ENCODE assay signal across 9 mouse cellular contexts in genomic region chr4:40701796-40702195, GRCm38 (mm10). TPM values are rescaled to one million over a fixed set of nuclear protein-coding genes. Genes with fewer than 3 reads are reported as not detected.
DNase-seq lines count a peak whose midpoint lies in the region; ATAC-seq and TF ChIP-seq lines count a peak whose summit lies in the region.
"Had no signal": no experiment of that assay in that cellular context is flagged by ENCODE, and none has a peak within 500 bp of the region (broad histone marks: within the 10 kb centered on the region; RNA-seq: fewer than 3 reads in every experiment).

No protein-coding gene starts in this region.

- H3K27ac ChIP-seq in liver, adult 2 months (replicated peaks; ENCODE audit: insufficient read depth, low read depth, low read length) = peak overlapping the region; percentile 92
- peak overlapping the region; percentile 94; the same call in 1 of the 2 replicates for H3K27ac ChIP-seq in forebrain, embryonic 10.5 days
- H3K27ac ChIP-seq in limb, embryonic 13.5 days = no peak overlapping the region
- peak overlapping the region; percentile 92 for H3K27ac ChIP-seq in small intestine, adult 2 months (ENCODE audit: insufficient read depth, low read depth, low read length)

- no peak for TF ChIP-seq POLR2A in liver, adult 2 months (IDR thresholded peaks at IDR 0.05; ENCODE audit: extremely low read depth, insufficient read depth, low read length)
- no peak for TF ChIP-seq POLR2A in small intestine, adult 2 months (IDR thresholded peaks at IDR 0.05; ENCODE audit: low read depth, low read length)

- no peak for ATAC-seq in limb, embryonic 13.5 days (ENCODE audit: low FRiP score, low read depth)

- H3K4me1 ChIP-seq in liver, adult 2 months (ENCODE audit: control insufficient read depth, insufficient read depth, low read length) = peaks cover 33% of the 10 kb centered on the region
- H3K4me1 ChIP-seq in forebrain, embryonic 10.5 days = peaks cover 28% of the 10 kb centered on the region
- peaks cover 19% of the 10 kb centered on the region for H3K4me1 ChIP-seq in limb, embryonic 13.5 days
- H3K4me1 ChIP-seq in small intestine, adult 2 months (ENCODE audit: control insufficient read depth, insufficient read depth, insufficient read length, low read length) = peaks cover 22% of the 10 kb centered on the region; the same call in 1 of the 2 replicates

- H3K9me3 ChIP-seq in forebrain, embryonic 10.5 days = no peaks in the 10 kb centered on the region
- no peaks in the 10 kb centered on the region for H3K9me3 ChIP-seq in limb, embryonic 13.5 days

- H3K4me3 ChIP-seq in liver, adult 2 months (ENCODE audit: insufficient read depth, low read depth, low read length) = peak overlapping the region; percentile 75; the same call in 1 of the 2 replicates
- peak overlapping the region; percentile 70 for H3K4me3 ChIP-seq in forebrain, embryonic 10.5 days
- H3K4me3 ChIP-seq in limb, embryonic 13.5 days = peak overlapping the region; percentile 64
- H3K4me3 ChIP-seq in small intestine, adult 2 months (ENCODE audit: low read depth, low read length) = no peak overlapping the region

- WGBS in liver, adult 2 months = 21% methylated on average over 3 of the region's 3 CpGs
- WGBS in forebrain, embryonic 10.5 days = 88% methylated on average over 3 of the region's 3 CpGs
- WGBS in limb, embryonic 13.5 days = 87% methylated on average over 3 of the region's 3 CpGs
- WGBS in small intestine, adult 2 months = 38% methylated on average over 3 of the region's 3 CpGs

- H3K27me3 ChIP-seq in liver, adult 2 months (ENCODE audit: control insufficient read depth, insufficient read depth, low read length) = no peaks in the 10 kb centered on the region
- H3K27me3 ChIP-seq in forebrain, embryonic 10.5 days (ENCODE audit: poor library complexity, severe bottlenecking) = no peaks in the 10 kb centered on the region
- no peaks in the 10 kb centered on the region for H3K27me3 ChIP-seq in limb, embryonic 13.5 days
- no peaks in the 10 kb centered on the region for H3K27me3 ChIP-seq in small intestine, adult 2 months (ENCODE audit: control insufficient read depth, insufficient read depth, low read length)

- no peaks in the 10 kb centered on the region; the same call in 1 of the 2 replicates for H3K36me3 ChIP-seq in liver, adult 2 months (ENCODE audit: control insufficient read depth, insufficient read depth, low read length)
- peaks cover under 1% of the 10 kb centered on the region for H3K36me3 ChIP-seq in forebrain, embryonic 10.5 days (replicated peaks)
- peaks cover 4% of the 10 kb centered on the region for H3K36me3 ChIP-seq in limb, embryonic 13.5 days
- 0 out of 2 replicates have a peak, but pooled peaks cover under 1% of the 10 kb centered on the region for H3K36me3 ChIP-seq in small intestine, adult 2 months (ENCODE audit: control insufficient read depth, insufficient read depth, low read length)

- H3K4me2 ChIP-seq in limb, embryonic 13.5 days (replicated peaks) = peak overlapping the region; percentile 82

- DNase-seq in liver, adult 2 months (ENCODE audit: extremely low read depth, low read depth, low spot score) = peak; percentile 72
- DNase-seq in liver = no peak
- no peak for DNase-seq in forebrain, embryonic 10.5 days (ENCODE audit: extremely low spot score, low spot score)
- no peak for DNase-seq in right cerebral cortex, postnatal 4 days
- no peak for DNase-seq in layer of hippocampus, adult 9-10 months (ENCODE audit: low spot score)
- DNase-seq in cerebellum, postnatal 14 days = no peak
- DNase-seq: right cerebral cortex, postnatal 25 days had no signal

- no peak overlapping the region for H3K9ac ChIP-seq in liver, adult 2 months (ENCODE audit: low read depth, low read length)
- H3K9ac ChIP-seq in limb, embryonic 13.5 days = no peak overlapping the region

- no peak for TF ChIP-seq CTCF in liver, adult 2 months (IDR thresholded peaks at IDR 0.05; ENCODE audit: low read depth, low read length)
- TF ChIP-seq CTCF in small intestine, adult 2 months (IDR thresholded peaks at IDR 0.05; ENCODE audit: extremely low read depth, insufficient read length, insufficient replicate concordance, low read depth, low read length) = no peak

- no peaks in the 10 kb centered on the region for H3K79me2 ChIP-seq in liver, adult 2 months (ENCODE audit: control insufficient read depth, insufficient read depth, low read length)

RNA-seq across cellular contexts. Expression of gene Aptx, which starts 1.2 kb away (rescaled TPM):
- 6.2 and 7.2 TPM in 2 replicates for total RNA-seq in liver, adult 2 months (2014; rRNA removed)
- polyA plus RNA-seq in liver, adult 2 months (2012; rRNA removed) = 3.4 and 4.8 TPM in 2 replicates
- 34.6 and 36.3 TPM in 2 replicates for polyA plus RNA-seq in forebrain, embryonic 10.5 days (2016; fragmentation: Nextera tagmentation; extraction: Ambion mirVana)
- 35.2 and 36.2 TPM in 2 replicates for polyA plus RNA-seq in limb, embryonic 13.5 days (2015; fragmentation: Nextera tagmentation; extraction: Ambion mirVana)
- polyA plus RNA-seq in small intestine, adult 2 months (2012; rRNA removed) = 1.4 and 2.9 TPM in 2 replicates

RNA-seq across cellular contexts. Expression of gene Dnaja1, which starts 20.2 kb away (rescaled TPM):
- total RNA-seq in liver, adult 2 months (2014; rRNA removed) = 85.2 and 135 TPM in 2 replicates
- 9.1 and 11.5 TPM in 2 replicates for polyA plus RNA-seq in liver, adult 2 months (2012; rRNA removed)
- 570 and 635 TPM in 2 replicates for polyA plus RNA-seq in forebrain, embryonic 10.5 days (2016; fragmentation: Nextera tagmentation; extraction: Ambion mirVana)
- polyA plus RNA-seq in limb, embryonic 13.5 days (2015; fragmentation: Nextera tagmentation; extraction: Ambion mirVana) = 449 and 469 TPM in 2 replicates
- polyA plus RNA-seq in small intestine, adult 2 months (2012; rRNA removed) = 0.66 and 1.6 TPM in 2 replicates

RNA-seq across cellular contexts. Expression of gene Smu1, which starts 55.9 kb away (rescaled TPM):
- 53.0 and 58.3 TPM in 2 replicates for total RNA-seq in liver, adult 2 months (2014; rRNA removed)
- polyA plus RNA-seq in liver, adult 2 months (2012; rRNA removed) = 16.2 TPM in 2 replicates
- polyA plus RNA-seq in forebrain, embryonic 10.5 days (2016; fragmentation: Nextera tagmentation; extraction: Ambion mirVana) = 196 and 198 TPM in 2 replicates
- polyA plus RNA-seq in limb, embryonic 13.5 days (2015; fragmentation: Nextera tagmentation; extraction: Ambion mirVana) = 160 TPM in 2 replicates
- polyA plus RNA-seq in small intestine, adult 2 months (2012; rRNA removed) = 5.6 and 9.6 TPM in 2 replicates

Comparison
In these comparisons a context has a peak if more than half of its experiments do, and no peak if none do; other contexts are left out.
1. RNA of gene Dnaja1, which starts 20.2 kb away (polyA plus RNA-seq): 570 to 635 TPM in forebrain, embryonic 10.5 days and 449 to 469 TPM in limb, embryonic 13.5 days; 9.1 to 11.5 TPM in liver, adult 2 months and 0.66 to 1.6 TPM in small intestine, adult 2 months; every median in the first group is over 10 times any median in the second.